Mouse (Mus musculus): ENCODE measurements at regions not wholly inside any gene's neighbourhood (a gene's known extent, or its start where the extent isn't known, plus 50 kb on each side); places are given as distances from the start of the nearest gene placed in this dataset.

- H3K4me3 ChIP-seq (replicated peaks; ENCODE audit: low read depth, low read length) = no peak overlapping the region
- DNase-seq (no peak), ATAC-seq (ENCODE audit: low FRiP score, low TSS enrichment) (no peak)
- no peaks in the 10 kb centered on the region for H3K4me1 ChIP-seq (ENCODE audit: control insufficient read depth, insufficient read depth, low read length)
- no peak overlapping the region for H3K4me2 ChIP-seq (ENCODE audit: low read length)
- no peak overlapping the region for H3K27ac ChIP-seq (replicated peaks; ENCODE audit: low read depth, low read length)
- H3K27me3 ChIP-seq (ENCODE audit: control insufficient read depth, insufficient read depth, low read length) = no peaks in the 10 kb centered on the region
- H3K9ac ChIP-seq (replicated peaks; ENCODE audit: low read length) = no peak overlapping the region
- H3K36me3 ChIP-seq (ENCODE audit: control insufficient read depth, insufficient read depth, low read length) = no peaks in the 10 kb centered on the region
- H3K9me3 ChIP-seq (ENCODE audit: control insufficient read depth, low read length) = no peaks in the 10 kb centered on the region
- 93% methylated on average over 3 of the region's 3 CpGs for WGBS
Observed at GRCm38 (mm10) chr15:55962093-55962492, 1515.3 kb downstream of the Slc22a22 start.

Data from midbrain, embryonic 14.5 days (tissue).